Mouse (Mus musculus) thymus, postnatal 14 days (tissue): ENCODE measurements at regions not wholly inside any gene's neighbourhood (a gene's known extent, or its start where the extent isn't known, plus 50 kb on each side); places are given as distances from the start of the nearest gene placed in this dataset.

Experiments
- DNase-seq: peaks from one replicate; pipeline ENCODE4 v3.0.0; 2021

DNA sequence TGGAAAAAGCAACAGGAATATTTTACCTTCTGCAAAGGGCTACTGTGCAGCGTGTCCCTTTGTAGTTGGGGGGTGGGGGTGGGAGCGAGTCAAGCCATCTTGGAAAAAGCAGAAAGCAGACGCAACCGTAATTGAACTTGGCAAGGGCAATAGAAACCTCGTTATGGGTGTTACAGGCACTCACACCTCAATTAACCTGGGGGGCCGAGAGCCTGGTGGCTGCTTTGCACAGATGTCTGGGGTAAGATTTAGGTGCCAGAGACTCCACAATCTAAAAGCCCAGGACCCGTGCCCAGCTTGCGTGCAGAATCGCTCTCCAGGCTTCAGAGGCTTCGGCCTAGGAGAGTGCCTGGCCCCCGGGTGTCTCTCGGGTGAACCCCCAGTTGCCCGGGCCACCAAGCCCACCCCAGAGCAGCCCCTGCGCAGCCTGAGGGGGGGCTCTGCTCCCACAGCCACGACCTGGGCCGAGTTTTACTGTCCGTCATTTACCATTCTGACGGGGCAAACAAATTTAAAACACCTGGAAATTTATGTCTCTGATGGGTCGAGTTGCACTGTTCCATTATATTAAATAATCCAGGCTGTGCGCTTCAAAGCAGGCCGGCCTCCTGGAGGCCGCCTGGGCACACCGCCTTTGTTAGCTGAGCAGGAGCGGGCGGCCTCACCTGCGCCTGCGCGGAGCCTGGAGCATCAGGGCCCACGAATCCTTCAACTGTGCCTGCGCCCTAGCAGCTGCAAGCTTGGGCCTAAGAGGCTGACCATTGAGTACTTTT, 212.4 kb downstream of the Srbd1 start:
- DNase-seq, result no peak

DNA sequence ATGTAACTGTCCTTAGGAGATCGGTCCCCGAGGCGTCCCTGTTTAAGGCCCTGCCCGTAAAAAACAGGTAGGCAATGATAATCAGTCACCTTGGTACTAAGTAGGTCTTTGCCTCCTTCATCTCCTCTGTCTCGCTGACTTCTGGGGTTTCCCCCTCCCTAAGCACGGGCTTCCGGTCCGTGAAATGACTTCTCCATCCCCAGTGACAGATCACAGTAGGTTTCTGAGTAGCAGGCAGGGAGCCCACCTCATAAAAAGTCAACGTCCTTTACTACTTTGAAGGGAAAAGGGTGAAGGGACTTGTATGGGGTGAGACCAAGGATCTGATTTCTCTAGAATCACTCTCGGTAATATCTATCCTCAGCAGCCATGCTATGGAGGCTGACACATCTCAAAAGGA, 213.0 kb downstream of the Srbd1 start:
- no peak for DNase-seq

DNA sequence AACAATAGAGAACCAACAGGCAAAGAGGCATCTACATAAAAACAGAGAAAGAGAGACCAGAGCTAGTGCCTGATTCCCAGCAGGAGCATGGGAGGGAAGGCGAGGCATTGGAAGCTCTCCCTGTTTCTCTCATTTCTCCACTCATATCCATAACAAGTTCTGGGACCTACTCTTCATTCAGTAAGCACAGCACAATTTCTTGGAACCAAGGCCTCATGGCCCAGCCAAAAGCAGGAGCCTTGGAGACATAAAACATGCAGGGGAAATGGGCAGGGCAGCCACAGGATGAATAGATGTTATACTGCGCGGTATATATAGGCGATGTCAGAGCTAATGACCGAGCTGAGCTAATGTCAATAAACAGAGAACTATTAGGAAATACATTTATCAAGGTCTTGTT, 214.2 kb downstream of the Srbd1 start:
- no peak for DNase-seq

DNA sequence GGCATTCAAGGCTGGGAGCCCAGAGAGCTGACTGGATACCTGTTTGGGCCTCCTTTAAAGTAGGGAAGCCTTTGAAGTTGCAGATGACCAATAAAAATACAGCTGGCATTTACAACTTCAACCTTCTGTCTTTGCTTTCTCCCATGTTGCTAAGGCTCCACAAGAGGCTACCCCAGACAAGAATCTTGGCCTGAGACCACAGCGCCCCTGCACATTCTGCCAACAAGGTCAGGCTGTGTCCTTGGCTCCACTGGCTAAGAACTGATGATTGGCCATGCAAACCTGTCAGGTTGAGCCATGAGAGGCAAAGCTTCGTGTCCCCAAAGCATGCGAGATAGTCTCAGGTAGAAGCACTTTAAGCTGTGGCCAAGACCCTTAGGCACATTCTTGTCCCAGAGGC, 214.6 kb downstream of the Srbd1 start:
- DNase-seq, result no peak

DNA sequence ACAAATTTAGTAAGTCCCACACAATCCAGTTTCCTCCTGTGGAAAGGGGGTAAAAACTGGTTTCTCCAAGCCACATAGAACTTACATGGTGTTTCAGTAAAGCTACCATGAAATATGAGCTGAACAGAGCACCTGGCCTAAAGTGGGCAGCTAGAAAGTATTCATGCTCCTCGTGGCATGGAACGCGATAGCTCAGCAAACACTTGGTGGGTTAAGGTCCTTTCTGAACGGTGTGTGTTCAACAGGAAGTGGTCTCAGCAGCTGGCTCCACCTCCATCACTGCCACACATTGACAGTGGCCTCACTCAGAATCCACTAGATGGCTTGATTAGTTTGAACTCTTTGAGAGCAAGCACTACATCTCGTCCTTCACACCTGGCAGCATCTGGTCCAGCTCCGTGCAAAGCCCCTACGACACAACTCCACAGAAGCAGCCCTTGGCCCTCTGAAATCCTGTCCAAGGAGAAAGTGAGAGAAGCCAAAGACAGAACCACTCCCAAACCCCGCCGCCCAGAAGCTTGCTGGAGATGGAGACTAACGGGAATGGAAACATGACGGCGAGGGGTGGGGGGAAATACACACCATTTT, 215.2 kb downstream of the Srbd1 start:
- no peak for DNase-seq

DNA sequence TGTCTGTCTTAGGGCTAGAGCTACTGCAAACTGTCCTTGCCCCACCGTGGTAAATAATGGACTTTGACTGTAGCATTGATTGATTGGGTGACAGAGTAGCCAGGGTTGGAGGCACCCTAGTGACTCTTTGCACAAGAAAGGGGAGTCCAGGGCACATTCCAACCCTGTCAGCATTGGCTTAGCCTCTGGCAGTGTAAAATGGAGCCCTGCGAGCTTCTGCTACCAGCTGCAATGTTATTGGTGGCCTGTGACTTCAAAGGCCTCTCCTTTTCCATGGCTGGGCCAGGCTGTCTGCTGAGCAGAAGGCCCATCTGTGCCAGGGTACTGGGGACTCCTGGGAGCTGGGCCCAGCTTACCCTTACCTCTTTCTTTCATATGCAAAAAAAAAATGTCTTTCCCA, 216.4 kb downstream of the Srbd1 start:
- no peak for DNase-seq

DNA sequence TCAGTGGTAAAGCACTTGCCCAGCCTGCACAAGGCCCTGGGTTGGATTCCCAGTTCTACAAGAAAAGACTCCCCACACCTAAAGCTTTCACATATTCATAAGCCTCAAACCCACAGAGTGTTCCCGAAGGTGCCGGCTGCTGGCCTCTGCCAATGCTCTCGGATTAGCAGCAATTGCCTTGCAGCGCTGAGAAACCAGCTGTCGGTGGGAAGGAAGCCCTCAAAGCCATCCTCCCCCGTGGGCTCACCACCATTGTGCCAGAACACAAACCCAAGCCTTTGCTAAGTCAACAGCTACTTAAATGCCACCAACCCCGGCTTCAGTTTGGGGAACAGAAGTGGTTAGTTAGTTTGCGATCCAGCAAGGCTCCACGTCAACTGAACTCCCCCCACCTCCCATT, 217.7 kb downstream of the Srbd1 start:
- no peak for DNase-seq

DNA sequence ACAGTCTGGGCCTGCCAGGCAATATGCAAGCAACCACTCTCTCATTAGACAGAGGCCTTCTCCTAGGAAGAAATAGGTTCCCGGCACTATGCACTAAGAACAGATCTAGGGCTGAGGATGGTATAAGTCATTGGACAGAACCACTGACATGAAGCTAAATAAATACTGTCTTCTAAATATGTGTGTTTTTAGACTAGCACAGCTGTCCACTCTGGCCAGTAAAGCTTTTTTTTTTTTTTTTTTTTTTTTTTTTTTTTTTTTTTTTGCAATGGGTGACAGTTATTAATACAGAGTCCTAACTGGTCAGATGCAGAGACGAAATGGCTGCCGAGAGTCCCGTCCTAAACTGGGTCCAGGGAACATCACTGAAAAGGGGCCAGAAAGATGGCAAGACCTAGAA, 218.9 kb downstream of the Srbd1 start:
- DNase-seq, result no peak

DNA sequence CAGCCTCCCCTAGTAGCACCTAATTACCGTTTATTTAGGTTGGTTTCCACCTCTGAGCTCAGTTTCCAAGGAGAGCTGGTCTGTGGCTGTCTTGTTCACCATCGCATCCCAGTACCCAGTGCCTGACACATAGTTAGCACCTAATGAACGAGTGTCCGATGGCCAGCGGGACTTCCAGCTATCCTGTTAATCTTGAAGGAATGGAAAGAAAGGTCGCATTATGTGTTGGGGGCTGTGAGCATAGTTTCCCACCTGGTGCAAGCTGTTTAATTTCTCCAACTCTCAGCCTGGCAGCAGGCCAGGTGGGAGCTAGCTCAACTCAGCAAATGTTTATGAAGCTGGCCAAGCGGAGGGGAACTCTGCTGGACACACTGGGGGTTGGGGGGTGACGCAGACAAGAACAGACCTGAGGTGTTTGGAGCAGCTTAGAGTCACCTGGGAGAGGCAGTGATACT, 223.7 kb downstream of the Srbd1 start:
- DNase-seq, result no peak

DNA sequence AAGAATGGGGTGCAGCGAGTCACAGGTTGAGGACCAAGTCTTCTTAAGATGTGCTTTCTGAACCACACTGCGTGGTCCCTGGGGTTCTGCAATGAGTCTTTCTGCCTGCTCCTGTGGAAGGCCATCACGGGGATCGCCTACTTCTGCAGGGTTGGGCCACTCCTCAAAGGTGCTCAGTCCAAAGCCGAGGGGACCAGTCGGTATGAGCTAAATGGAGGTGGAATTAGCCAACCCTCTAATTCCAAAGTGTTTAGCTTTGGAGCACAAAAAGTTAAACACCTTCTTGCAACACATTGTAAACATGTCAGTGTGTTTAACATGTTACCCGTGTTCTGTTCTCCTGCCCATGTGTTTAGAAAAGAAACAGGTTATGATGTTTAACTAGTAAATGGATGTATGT, 225.1 kb downstream of the Srbd1 start:
- DNase-seq, result no peak

DNA sequence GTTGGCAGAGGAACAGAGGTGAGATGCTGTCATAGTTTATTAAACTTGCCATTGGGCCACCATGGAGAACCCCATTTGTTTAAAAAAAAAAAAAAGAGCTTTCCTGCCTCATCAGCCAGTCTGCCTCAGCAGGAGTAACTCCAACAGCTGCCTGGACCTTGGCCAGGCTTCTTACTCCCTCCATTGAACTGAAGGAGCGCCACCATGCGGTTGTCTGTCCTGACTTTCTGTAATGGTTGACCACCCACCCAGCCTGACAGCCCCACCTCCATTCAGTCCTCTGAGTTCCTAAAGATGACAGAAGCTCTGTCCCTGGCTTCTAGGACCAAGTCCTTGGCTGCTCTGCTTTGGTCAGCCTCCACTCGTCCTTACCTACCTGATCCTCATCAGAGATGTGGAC, 227.8 kb upstream of the Six2 start:
- no peak for DNase-seq

DNA sequence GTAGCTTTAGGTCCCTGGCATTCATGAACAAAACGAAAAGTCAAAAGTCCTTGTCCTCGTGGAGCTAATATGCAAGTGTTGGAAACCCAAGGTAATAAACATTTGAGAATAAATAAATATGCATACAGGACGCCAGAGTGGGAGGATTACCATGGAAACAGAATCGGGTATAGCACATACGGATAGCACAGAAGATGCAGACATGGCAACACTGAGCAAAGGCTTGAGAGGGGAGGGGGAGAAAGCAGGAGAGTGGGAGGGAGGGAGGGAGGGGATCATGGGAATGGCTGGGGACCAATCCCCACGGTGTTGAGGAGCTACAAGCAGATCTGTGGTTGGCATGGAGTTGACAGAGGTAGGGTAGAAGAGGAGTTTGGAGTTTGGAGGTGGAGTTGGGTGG, 226.0 kb upstream of the Six2 start:
- no peak for DNase-seq

DNA sequence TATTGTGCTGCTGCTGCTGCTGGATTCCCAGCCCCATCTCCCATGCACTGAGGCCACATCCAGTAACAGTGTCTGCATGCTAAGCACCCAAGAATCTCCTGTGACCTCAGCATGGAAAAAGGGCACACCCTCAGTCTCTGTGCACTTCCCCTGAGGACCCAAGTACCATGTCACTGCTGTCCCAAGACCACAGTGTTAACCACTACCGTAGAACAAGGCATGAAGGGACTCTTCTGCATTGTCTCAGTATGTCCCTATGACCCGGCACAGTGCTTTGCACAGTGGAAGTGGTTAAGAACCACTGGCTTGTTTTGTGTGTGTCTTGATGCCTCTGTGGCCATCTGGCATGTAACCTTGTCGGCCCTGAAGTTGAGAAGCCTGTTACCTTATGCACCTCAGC, 220.6 kb upstream of the Six2 start:
- DNase-seq, result no peak

DNA sequence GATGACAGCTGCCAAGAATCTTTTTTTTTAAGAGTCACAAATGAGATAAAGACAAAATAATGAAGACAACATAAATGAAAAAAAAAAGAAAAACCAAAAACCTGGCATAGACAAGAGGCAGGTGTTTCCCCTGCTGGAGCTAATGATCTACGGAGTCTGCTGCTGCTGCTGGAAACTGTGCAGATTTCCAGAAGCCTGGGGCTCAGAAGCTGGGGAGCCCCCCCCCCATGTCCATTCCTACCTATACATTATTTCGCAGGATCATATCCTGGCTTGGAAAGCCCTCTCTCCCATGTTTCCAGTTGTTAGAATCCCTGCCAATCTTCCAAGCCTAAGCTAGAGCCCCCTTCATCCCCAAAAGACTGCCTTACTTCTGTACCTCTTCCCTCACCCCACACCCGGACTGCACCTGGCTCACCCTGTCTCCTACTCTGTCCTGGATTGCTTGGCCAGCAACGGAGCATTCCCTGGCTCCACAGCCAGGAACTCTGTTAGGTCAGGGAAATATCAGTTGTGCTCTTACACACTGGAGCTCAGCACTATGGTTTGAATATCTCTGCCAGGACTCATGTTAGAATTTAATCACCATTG, 218.6 kb upstream of the Six2 start:
- DNase-seq, result no peak

DNA sequence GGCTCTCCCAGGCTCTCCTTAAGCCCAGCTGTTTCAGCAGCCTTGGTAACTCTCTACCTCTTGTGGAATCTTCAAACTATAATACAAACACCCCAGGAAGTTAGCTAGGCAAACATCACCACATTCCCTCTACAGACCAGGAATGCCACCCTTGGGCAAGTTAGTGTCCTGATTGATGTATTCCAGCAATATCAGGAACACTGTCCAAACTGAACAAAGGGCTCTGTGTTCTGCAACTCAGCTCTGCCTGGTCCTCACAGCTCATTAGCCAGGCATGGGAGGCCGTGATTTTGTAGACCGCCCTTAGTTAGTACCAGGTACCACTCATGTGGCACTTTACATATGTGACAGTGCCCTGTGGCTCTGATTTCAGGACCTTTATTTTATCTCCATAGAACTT, 214.5 kb upstream of the Six2 start:
- no peak for DNase-seq

DNA sequence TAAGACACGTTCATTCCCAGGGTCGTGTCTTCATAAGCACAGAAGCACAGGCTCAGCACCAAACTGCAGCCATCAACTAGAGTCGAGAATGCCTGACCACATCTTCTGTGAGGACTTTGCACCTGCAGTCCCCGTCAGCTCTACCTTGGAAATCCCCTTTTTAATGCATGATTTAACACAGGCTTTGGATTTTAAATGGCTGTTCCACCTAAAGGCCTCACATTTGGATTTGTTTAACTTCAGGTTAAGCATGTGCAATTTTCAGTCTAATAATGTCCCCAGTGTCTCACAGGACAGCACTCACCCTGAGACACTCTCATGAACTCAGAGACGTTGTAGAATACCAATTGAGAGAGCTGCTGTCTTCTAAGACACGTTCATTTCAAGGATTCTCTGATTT, 211.0 kb upstream of the Six2 start:
- no peak for DNase-seq

DNA sequence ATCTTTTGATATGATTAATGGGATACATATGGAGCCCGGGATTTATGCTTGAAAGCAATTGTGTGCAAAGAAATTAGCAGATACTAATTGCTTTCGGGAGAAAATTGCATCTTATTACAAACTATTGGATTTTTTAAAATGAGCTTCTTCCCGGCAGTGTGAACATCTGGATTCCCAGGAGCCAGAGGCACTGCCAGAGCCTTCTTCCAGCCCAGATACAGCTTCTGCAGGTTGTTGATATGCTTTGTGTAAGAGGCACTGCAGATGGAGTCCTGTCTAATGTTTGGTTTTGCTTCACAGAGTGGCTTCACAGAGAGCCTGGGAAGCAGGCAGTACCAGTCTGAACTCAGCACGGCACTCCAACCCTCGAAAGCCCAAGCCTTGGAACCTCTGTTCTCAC, 207.9 kb upstream of the Six2 start:
- DNase-seq, result no peak

DNA sequence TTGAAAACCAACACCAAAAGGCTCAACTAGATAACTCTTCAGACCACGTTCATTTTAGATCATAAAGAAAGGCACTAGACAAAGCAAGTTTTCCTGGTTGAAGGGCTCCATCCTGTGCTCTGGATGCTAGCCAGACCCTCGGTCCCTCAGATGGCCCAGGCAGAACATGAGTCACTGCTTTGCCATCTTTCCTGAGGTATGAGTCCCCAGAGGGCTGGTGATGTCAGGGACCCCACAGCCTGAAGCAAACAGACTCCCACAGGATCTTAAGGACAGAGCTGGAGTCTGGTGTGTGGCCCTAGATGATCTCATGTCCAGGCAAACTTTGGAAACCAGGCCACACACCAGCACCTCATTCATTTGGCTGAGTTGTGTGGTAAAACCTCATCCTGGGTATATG, 203.2 kb upstream of the Six2 start:
- no peak for DNase-seq

DNA sequence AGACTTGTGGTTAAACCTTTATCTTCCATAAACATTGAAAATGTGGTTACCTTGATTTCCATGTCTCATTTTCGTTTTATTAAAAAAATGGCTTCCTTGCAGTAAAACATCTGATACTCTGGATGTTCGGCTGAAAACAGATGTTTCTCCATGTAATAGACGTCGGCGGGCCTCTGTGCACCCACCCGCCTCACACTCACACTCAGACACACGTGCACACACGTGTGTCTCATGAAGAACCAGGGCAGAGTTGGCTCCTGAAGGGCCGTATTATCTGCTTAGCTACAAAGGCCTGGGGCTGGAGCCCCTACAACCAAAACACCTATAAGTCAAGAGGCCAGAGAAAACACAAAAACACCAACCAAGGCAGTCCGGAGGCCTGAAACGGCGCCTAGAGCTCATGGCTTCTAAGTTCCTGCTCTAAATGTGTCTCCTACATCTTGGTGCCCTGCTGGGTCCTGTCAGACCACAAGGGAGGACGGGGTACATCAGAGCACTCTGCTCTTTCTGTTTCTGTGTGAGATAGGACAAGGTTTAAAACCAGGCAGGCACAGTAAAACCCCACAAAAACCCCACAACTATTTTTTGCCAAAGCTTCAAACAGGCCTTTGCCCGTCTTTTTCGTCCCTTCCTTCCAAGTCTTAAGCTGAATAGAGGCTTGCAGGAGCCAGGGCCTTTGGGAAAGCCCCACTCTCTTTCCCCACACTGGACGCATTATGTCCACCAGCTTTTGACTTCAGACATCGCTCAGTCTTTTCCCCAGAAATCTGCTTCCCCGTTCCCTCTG, 201.9 kb upstream of the Six2 start:
- DNase-seq, result no peak

DNA sequence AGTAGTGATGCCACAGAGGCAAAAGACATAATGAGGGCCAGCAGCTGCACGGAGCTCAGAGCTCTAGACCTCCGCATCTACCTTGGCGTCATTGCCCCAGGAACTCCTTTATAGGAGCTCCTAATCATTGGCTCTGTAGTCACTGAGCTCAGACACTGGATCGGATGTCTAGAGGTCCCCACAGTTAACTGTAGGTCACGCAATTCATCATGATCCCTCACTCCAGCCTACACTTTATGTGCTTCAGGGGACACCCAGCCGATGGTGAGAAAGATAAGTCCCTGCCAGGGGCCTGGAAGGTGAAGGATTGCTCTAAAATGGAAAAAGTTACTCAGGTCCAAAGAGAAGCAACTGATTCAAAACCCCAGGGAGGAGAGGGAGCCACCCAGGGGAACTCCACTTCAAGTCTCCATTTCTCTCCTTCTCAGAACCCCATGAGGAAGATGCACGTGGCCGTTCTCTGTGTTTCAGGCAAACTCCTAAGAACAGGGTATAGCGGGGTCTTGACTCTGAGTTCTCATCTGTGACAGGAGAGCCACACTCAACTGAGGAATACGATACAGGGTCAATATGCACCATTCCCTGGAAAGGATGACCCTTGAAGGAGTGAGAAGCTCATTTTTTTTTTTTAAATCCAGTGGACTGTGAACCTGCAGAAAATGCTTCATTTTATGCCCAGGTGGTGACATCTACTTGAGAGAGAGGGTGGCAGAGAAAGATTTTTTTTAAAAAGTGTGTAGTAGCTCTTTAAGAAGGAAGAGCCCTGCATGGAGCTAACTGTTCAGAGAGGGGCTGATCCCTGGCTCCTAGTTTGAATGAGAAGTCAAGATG, 200.7 kb upstream of the Six2 start:
- no peak for DNase-seq

DNA sequence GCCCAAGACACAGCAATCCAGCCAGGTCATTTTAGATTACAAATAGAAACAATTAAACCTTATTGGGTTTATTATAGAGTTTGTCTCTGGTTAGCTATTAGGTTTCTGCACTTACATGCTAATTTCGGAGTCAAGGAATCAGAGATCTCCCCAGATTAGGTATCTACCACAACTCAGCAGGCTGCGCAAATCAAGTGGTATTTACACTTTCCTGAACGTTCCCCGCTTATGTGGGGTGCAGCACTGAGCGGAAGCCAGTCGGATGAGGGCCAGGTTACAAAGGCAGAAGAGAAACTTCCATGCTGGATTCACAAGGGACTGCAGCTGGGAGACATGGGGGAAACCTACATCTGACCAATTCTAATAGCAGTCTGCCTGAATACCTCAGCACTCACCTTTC, 198.6 kb upstream of the Six2 start:
- DNase-seq, result no peak

DNA sequence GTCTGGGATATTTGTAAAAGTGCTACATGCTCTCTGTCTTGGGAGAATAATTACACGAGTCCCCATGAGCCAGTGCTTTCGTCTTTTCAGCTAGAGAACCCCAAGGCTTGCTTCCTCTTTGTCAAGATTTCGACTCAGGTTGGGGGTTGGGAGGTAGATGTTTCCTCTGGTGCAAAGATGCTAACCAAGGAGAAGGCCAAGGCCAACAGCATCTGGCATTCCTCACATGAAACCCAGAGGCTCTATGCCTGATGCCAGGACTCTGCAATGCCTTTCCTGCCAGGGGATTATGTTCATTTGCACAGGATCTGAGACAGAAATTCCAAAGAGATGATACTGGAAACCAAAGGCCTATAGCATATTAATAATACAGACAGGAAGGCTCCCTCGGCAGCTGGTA, 198.2 kb upstream of the Six2 start:
- no peak for DNase-seq

DNA sequence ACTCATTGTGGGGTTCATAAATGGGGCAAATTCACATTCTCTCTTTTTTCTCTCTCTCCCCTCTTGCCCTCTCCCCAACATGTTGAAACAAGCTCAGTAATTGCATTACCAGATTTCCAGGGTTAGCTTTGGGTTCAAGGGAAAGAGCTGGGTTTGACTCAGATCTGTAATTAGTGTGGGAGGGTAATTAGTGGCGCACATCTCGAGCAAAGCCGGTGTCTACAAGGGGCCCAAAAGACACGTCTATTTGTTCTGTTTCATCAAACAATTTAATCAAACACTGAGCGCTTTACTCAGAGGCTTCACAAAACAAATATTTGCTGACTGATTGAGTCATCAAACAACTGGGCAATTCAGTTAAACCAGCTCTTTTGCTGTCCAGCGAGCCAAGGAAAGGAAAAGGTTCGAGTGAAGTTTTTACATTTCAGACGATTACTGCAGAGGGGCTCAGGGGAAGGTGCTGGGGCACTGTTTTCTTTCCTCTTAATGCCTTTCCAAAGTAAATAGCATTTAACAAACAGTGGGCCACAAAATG, 193.6 kb upstream of the Six2 start:
- no peak for DNase-seq
